Mouse (Mus musculus): ENCODE results near the gene Raver1. TPM values are rescaled to one million over a fixed set of nuclear protein-coding genes. Genes with fewer than 3 reads are reported as not detected.
"Not testable (repeated sequence)": the region's sequence is repeated elsewhere in the genome, so short reads cannot be mapped to it uniquely, and the experiment has no call there.

Raver1 gene
- polyA plus RNA-seq, 1 experiment from 2014 or later, result 35.2 TPM

- no peak overlapping the region for H3K4me2 ChIP-seq (replicated peaks)
- 85% methylated on average over 2 of the region's 2 CpGs for WGBS
- H3K9ac ChIP-seq, result no peak overlapping the region
- no peak for ATAC-seq (ENCODE audit: low FRiP score)
- no peaks in the 10 kb centered on the region for H3K4me1 ChIP-seq (replicated peaks; ENCODE audit: control insufficient read depth, insufficient read depth, low read length)
- no peaks in the 10 kb centered on the region for H3K9me3 ChIP-seq (ENCODE audit: control insufficient read depth, low read length)
- no peak overlapping the region for H3K4me3 ChIP-seq (replicated peaks; ENCODE audit: low read length)
- DNase-seq (ENCODE audit: low spot score), result no peak
- no peaks in the 10 kb centered on the region for H3K27me3 ChIP-seq (ENCODE audit: control insufficient read depth, insufficient read depth, low read length)
- no peak overlapping the region for H3K27ac ChIP-seq
- H3K36me3 ChIP-seq (replicated peaks; ENCODE audit: control insufficient read depth, insufficient read depth), result peaks cover 40% of the 10 kb centered on the region
Observed at GRCm38 (mm10) chr9:21062928-21063327, 28.9 kb downstream of the Raver1 start.

- 71% methylated on average over 10 of the region's 10 CpGs for WGBS
- no peaks in the 10 kb centered on the region for H3K27me3 ChIP-seq (ENCODE audit: control insufficient read depth, insufficient read depth, low read length)
- no peak overlapping the region for H3K4me3 ChIP-seq (replicated peaks; ENCODE audit: low read length)
- H3K9ac ChIP-seq, result no peak overlapping the region
- ATAC-seq (ENCODE audit: low FRiP score) (no peak), DNase-seq (ENCODE audit: low spot score) (no peak)
- H3K27ac ChIP-seq, result no peak overlapping the region
- no peak overlapping the region for H3K4me2 ChIP-seq (replicated peaks)
- no peaks in the 10 kb centered on the region for H3K36me3 ChIP-seq (replicated peaks; ENCODE audit: control insufficient read depth, insufficient read depth)
- no peaks in the 10 kb centered on the region for H3K9me3 ChIP-seq (ENCODE audit: control insufficient read depth, low read length)
- H3K4me1 ChIP-seq (replicated peaks; ENCODE audit: control insufficient read depth, insufficient read depth, low read length), result no peaks in the 10 kb centered on the region
Observed at GRCm38 (mm10) chr9:21051578-21051977, 40.2 kb downstream of the Raver1 start.

- WGBS, result 81% methylated on average over 3 of the region's 3 CpGs
- H3K4me2 ChIP-seq (replicated peaks), result no peak overlapping the region
- ATAC-seq (ENCODE audit: low FRiP score) (no peak), DNase-seq (ENCODE audit: low spot score) (no peak)
- H3K27me3 ChIP-seq (ENCODE audit: control insufficient read depth, insufficient read depth, low read length), result peaks cover 4% of the 10 kb centered on the region
- no peaks in the 10 kb centered on the region for H3K4me1 ChIP-seq (replicated peaks; ENCODE audit: control insufficient read depth, insufficient read depth, low read length)
- H3K36me3 ChIP-seq (replicated peaks; ENCODE audit: control insufficient read depth, insufficient read depth), result no peaks in the 10 kb centered on the region
- H3K27ac ChIP-seq, result no peak overlapping the region
- no peak overlapping the region for H3K4me3 ChIP-seq (replicated peaks; ENCODE audit: low read length)
- no peaks in the 10 kb centered on the region for H3K9me3 ChIP-seq (ENCODE audit: control insufficient read depth, low read length)
- H3K9ac ChIP-seq, result no peak overlapping the region
Observed at GRCm38 (mm10) chr9:21045235-21045634, 46.6 kb downstream of the Raver1 start.

- not testable (repeated sequence) for DNase-seq (ENCODE audit: low spot score); H3K36me3 ChIP-seq (replicated peaks; ENCODE audit: control insufficient read depth, insufficient read depth); ATAC-seq (ENCODE audit: low FRiP score); H3K27me3 ChIP-seq (ENCODE audit: control insufficient read depth, insufficient read depth, low read length); H3K4me3 ChIP-seq (replicated peaks; ENCODE audit: low read length); H3K9ac ChIP-seq; H3K9me3 ChIP-seq (ENCODE audit: control insufficient read depth, low read length); H3K27ac ChIP-seq; H3K4me2 ChIP-seq (replicated peaks); H3K4me1 ChIP-seq (replicated peaks; ENCODE audit: control insufficient read depth, insufficient read depth, low read length)
- 79% methylated on average over 1 of the region's 1 CpGs for WGBS
Observed at GRCm38 (mm10) chr9:21044785-21045184, 47.0 kb downstream of the Raver1 start.

GRCm38 (mm10) chr9:21043563-21043962 lies 48.2 kb downstream of the Raver1 start:
- Histone ChIP-seq H3K9me3 (ENCODE audit: control insufficient read depth, low read length) (no peaks in the 10 kb centered on the region), H3K4me2 (replicated peaks) (no peak overlapping the region), H3K4me3 (replicated peaks; ENCODE audit: low read length) (no peak overlapping the region), H3K36me3 (replicated peaks; ENCODE audit: control insufficient read depth, insufficient read depth) (no peaks in the 10 kb centered on the region), H3K27ac (no peak overlapping the region), H3K9ac (no peak overlapping the region), H3K27me3 (ENCODE audit: control insufficient read depth, insufficient read depth, low read length) (peaks cover 21% of the 10 kb centered on the region), H3K4me1 (replicated peaks; ENCODE audit: control insufficient read depth, insufficient read depth, low read length) (no peaks in the 10 kb centered on the region)
- no peak for DNase-seq (ENCODE audit: low spot score)
- WGBS, result 87% methylated on average over 4 of the region's 4 CpGs
- no peak for ATAC-seq (ENCODE audit: low FRiP score)

- DNase-seq (ENCODE audit: low spot score) (no peak), ATAC-seq (ENCODE audit: low FRiP score) (no peak)
- WGBS, result 61% methylated on average over 4 of the region's 4 CpGs
- no peak overlapping the region for H3K27ac ChIP-seq
- peaks cover 44% of the 10 kb centered on the region for H3K27me3 ChIP-seq (ENCODE audit: control insufficient read depth, insufficient read depth, low read length)
- H3K9me3 ChIP-seq (ENCODE audit: control insufficient read depth, low read length), result no peaks in the 10 kb centered on the region
- peaks cover 20% of the 10 kb centered on the region; the same call in 1 of the 2 replicates for H3K4me1 ChIP-seq (replicated peaks; ENCODE audit: control insufficient read depth, insufficient read depth, low read length)
- H3K9ac ChIP-seq, result no peak overlapping the region
- H3K4me3 ChIP-seq (replicated peaks; ENCODE audit: low read length), result no peak overlapping the region
- no peak overlapping the region for H3K4me2 ChIP-seq (replicated peaks)
- no peaks in the 10 kb centered on the region for H3K36me3 ChIP-seq (replicated peaks; ENCODE audit: control insufficient read depth, insufficient read depth)
Observed at GRCm38 (mm10) chr9:21041308-21041707, 50.5 kb downstream of the Raver1 start.

- H3K4me1 ChIP-seq (replicated peaks; ENCODE audit: control insufficient read depth, insufficient read depth, low read length), result peaks cover 25% of the 10 kb centered on the region; the same call in 1 of the 2 replicates
- H3K9me3 ChIP-seq (ENCODE audit: control insufficient read depth, low read length), result no peaks in the 10 kb centered on the region
- H3K36me3 ChIP-seq (replicated peaks; ENCODE audit: control insufficient read depth, insufficient read depth), result no peaks in the 10 kb centered on the region
- no peak overlapping the region for H3K4me2 ChIP-seq (replicated peaks)
- ATAC-seq (ENCODE audit: low FRiP score) (no peak), DNase-seq (ENCODE audit: low spot score) (no peak)
- no peak overlapping the region for H3K4me3 ChIP-seq (replicated peaks; ENCODE audit: low read length)
- 75% methylated on average over 3 of the region's 3 CpGs for WGBS
- no peak overlapping the region for H3K27ac ChIP-seq
- H3K9ac ChIP-seq, result no peak overlapping the region
- H3K27me3 ChIP-seq (ENCODE audit: control insufficient read depth, insufficient read depth, low read length), result peaks cover 59% of the 10 kb centered on the region
Observed at GRCm38 (mm10) chr9:21039779-21040178, 52.0 kb downstream of the Raver1 start.

- WGBS, result under 1% methylated on average over 31 of the region's 31 CpGs
- DNase-seq (ENCODE audit: low spot score) (peak; percentile 61), ATAC-seq (ENCODE audit: low FRiP score) (peak; percentile 74; the same call in 1 of the 2 replicates)
- H3K4me3 ChIP-seq (replicated peaks; ENCODE audit: low read length), result peak overlapping the region; percentile 46
- peaks cover 82% of the 10 kb centered on the region for H3K27me3 ChIP-seq (ENCODE audit: control insufficient read depth, insufficient read depth, low read length)
- no peak overlapping the region for H3K27ac ChIP-seq
- peak overlapping the region; percentile 70 for H3K9ac ChIP-seq
- H3K9me3 ChIP-seq (ENCODE audit: control insufficient read depth, low read length), result no peaks in the 10 kb centered on the region
- H3K4me1 ChIP-seq (replicated peaks; ENCODE audit: control insufficient read depth, insufficient read depth, low read length), result peaks cover 36% of the 10 kb centered on the region
- peak overlapping the region; percentile 76 for H3K4me2 ChIP-seq (replicated peaks)
- no peaks in the 10 kb centered on the region for H3K36me3 ChIP-seq (replicated peaks; ENCODE audit: control insufficient read depth, insufficient read depth)
Observed at GRCm38 (mm10) chr9:21037481-21037891, 54.3 kb downstream of the Raver1 start.

GRCm38 (mm10) chr9:21036666-21037065 lies 55.1 kb downstream of the Raver1 start:
- ATAC-seq (ENCODE audit: low FRiP score), result no peak
- Histone ChIP-seq H3K4me3 (replicated peaks; ENCODE audit: low read length) (peak overlapping the region; percentile 46), H3K9ac (no peak overlapping the region), H3K27ac (no peak overlapping the region), H3K4me1 (replicated peaks; ENCODE audit: control insufficient read depth, insufficient read depth, low read length) (peaks cover 44% of the 10 kb centered on the region), H3K36me3 (replicated peaks; ENCODE audit: control insufficient read depth, insufficient read depth) (no peaks in the 10 kb centered on the region), H3K27me3 (ENCODE audit: control insufficient read depth, insufficient read depth, low read length) (peaks cover 90% of the 10 kb centered on the region), H3K9me3 (ENCODE audit: control insufficient read depth, low read length) (no peaks in the 10 kb centered on the region), H3K4me2 (replicated peaks) (peak overlapping the region; percentile 76)
- 2% methylated on average over 22 of the region's 22 CpGs for WGBS
- DNase-seq (ENCODE audit: low spot score), result no peak

GRCm38 (mm10) chr9:21036161-21036560 lies 55.6 kb downstream of the Raver1 start:
- no peak overlapping the region for H3K9ac ChIP-seq
- DNase-seq (ENCODE audit: low spot score) (no peak), ATAC-seq (ENCODE audit: low FRiP score) (no peak)
- H3K4me3 ChIP-seq (replicated peaks; ENCODE audit: low read length), result peak overlapping the region; percentile 46
- H3K4me2 ChIP-seq (replicated peaks), result peak overlapping the region; percentile 76
- no peak overlapping the region for H3K27ac ChIP-seq
- H3K9me3 ChIP-seq (ENCODE audit: control insufficient read depth, low read length), result no peaks in the 10 kb centered on the region
- 7% methylated on average over 20 of the region's 20 CpGs for WGBS
- H3K27me3 ChIP-seq (ENCODE audit: control insufficient read depth, insufficient read depth, low read length), result peaks cover 91% of the 10 kb centered on the region
- H3K4me1 ChIP-seq (replicated peaks; ENCODE audit: control insufficient read depth, insufficient read depth, low read length), result peaks cover 45% of the 10 kb centered on the region
- no peaks in the 10 kb centered on the region for H3K36me3 ChIP-seq (replicated peaks; ENCODE audit: control insufficient read depth, insufficient read depth)

Measured in hindbrain, embryonic 14.5 days (tissue).